ENCODE assay signal across 8 mouse cellular contexts in the genomic region with DNA sequence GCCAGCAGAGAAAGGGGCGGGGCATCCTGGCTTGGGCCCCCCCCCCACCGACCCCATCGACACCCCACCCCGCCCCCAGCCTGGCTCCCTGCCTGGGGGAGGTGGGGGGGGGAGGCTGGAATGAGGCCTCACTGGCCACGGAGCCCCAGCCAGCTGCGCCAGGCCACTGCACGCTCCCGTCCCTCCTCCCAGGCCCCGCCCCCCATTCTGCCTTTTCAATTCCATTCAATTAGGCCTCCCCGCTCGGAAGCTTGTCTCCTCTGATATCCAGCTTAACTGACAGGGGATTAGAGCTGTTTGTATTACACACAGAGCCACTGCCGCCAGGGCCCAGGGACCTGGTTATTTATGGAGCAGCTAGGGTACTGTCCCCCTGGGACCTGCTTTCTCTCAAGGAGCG. TPM values are rescaled to one million over a fixed set of nuclear protein-coding genes. Genes with fewer than 3 reads are reported as not detected.
DNase-seq lines count a peak whose midpoint lies in the region; ATAC-seq lines count a peak whose summit lies in the region.
"Had no signal": no experiment of that assay in that cellular context is flagged by ENCODE, and none has a peak within 500 bp of the region (broad histone marks: within the 10 kb centered on the region; RNA-seq: fewer than 3 reads in every experiment).

No protein-coding gene starts in this region.

- H3K27ac ChIP-seq in embryonic facial prominence, embryonic 13.5 days = peak overlapping the region; percentile 68
- H3K27ac ChIP-seq in heart, embryonic 13.5 days (replicated peaks) = peak overlapping the region; percentile 86
- peak overlapping the region; percentile 87 for H3K27ac ChIP-seq in kidney, embryonic 15.5 days

- 0 out of 2 replicates have a peak, but pooled peaks cover 2% of the 10 kb centered on the region for H3K27me3 ChIP-seq in embryonic facial prominence, embryonic 13.5 days
- H3K27me3 ChIP-seq in heart, embryonic 13.5 days (replicated peaks) = no peaks in the 10 kb centered on the region
- H3K27me3 ChIP-seq in kidney, embryonic 15.5 days = no peaks in the 10 kb centered on the region

- H3K9ac ChIP-seq in embryonic facial prominence, embryonic 13.5 days = peak overlapping the region; percentile 61
- peak overlapping the region; percentile 63 for H3K9ac ChIP-seq in heart, embryonic 13.5 days
- H3K9ac ChIP-seq in kidney, embryonic 15.5 days = peak overlapping the region; percentile 30; the same call in 1 of the 2 replicates

- DNase-seq in adrenal gland, postnatal 25 days = peak; percentile 78
- DNase-seq in liver = peak; percentile 76
- peak; percentile 88 for DNase-seq in neural tube, embryonic 10.5 days (ENCODE audit: extremely low spot score, low spot score)
- DNase-seq in thymus, adult 18-20 months = no peak

- peak overlapping the region; percentile 60 for H3K4me2 ChIP-seq in embryonic facial prominence, embryonic 13.5 days
- H3K4me2 ChIP-seq in heart, embryonic 13.5 days = peak overlapping the region; percentile 66
- peak overlapping the region; percentile 62 for H3K4me2 ChIP-seq in kidney, embryonic 15.5 days

- peaks cover 20% of the 10 kb centered on the region for H3K4me1 ChIP-seq in embryonic facial prominence, embryonic 13.5 days
- H3K4me1 ChIP-seq in heart, embryonic 13.5 days = peaks cover 35% of the 10 kb centered on the region
- H3K4me1 ChIP-seq in kidney, embryonic 15.5 days = peaks cover 42% of the 10 kb centered on the region

- ATAC-seq in embryonic facial prominence, embryonic 13.5 days (ENCODE audit: insufficient number of reproducible peaks, insufficient read depth, low FRiP score, low TSS enrichment, low read depth) = no peak
- peak; percentile 66; the same call in 1 of the 2 replicates for ATAC-seq in heart, embryonic 13.5 days (ENCODE audit: extremely low read depth, insufficient number of reproducible peaks, low FRiP score, low TSS enrichment)
- ATAC-seq in kidney, embryonic 15.5 days (replicated peaks; ENCODE audit: low FRiP score) = peak; percentile 80

- no peaks in the 10 kb centered on the region for H3K36me3 ChIP-seq in embryonic facial prominence, embryonic 13.5 days
- H3K36me3 ChIP-seq in heart, embryonic 13.5 days = no peaks in the 10 kb centered on the region
- H3K36me3 ChIP-seq in kidney, embryonic 15.5 days = no peaks in the 10 kb centered on the region

- H3K9me3 ChIP-seq in embryonic facial prominence, embryonic 13.5 days = no peaks in the 10 kb centered on the region
- no peaks in the 10 kb centered on the region for H3K9me3 ChIP-seq in heart, embryonic 13.5 days
- H3K9me3 ChIP-seq in kidney, embryonic 15.5 days (replicated peaks) = no peaks in the 10 kb centered on the region

- WGBS in embryonic facial prominence, embryonic 13.5 days = 2% methylated on average over 10 of the region's 13 CpGs
- WGBS in heart, embryonic 13.5 days = 0% methylated on average over 11 of the region's 13 CpGs
- 2% methylated on average over 10 of the region's 13 CpGs for WGBS in kidney, embryonic 15.5 days

- H3K4me3 ChIP-seq in embryonic facial prominence, embryonic 13.5 days = peak overlapping the region; percentile 37
- peak overlapping the region; percentile 42 for H3K4me3 ChIP-seq in heart, embryonic 13.5 days
- H3K4me3 ChIP-seq in kidney, embryonic 15.5 days (replicated peaks) = peak overlapping the region; percentile 35
- H3K4me3 ChIP-seq: megakaryocyte, embryonic 14.5 days had no signal

RNA-seq across cellular contexts. Expression of gene Mvk, which starts 23.4 kb away (rescaled TPM):
- 39.9 and 43.2 TPM in 2 replicates for total RNA-seq in adrenal gland, postnatal 25 days (2021)
- polyA plus RNA-seq in embryonic facial prominence, embryonic 13.5 days (2015; fragmentation: Nextera tagmentation; extraction: Ambion mirVana) = 42.4 and 49.0 TPM in 2 replicates
- polyA plus RNA-seq in heart, embryonic 13.5 days (2015; fragmentation: Nextera tagmentation; extraction: Ambion mirVana) = 20.1 and 21.0 TPM in 2 replicates
- polyA plus RNA-seq in kidney, embryonic 15.5 days (2015; fragmentation: Nextera tagmentation; extraction: Ambion mirVana) = 40.2 and 42.8 TPM in 2 replicates

RNA-seq across cellular contexts. Expression of gene Mmab, which starts 23.6 kb away (rescaled TPM):
- total RNA-seq in adrenal gland, postnatal 25 days (2021) = 21.6 and 26.5 TPM in 2 replicates
- 32.1 and 33.1 TPM in 2 replicates for polyA plus RNA-seq in embryonic facial prominence, embryonic 13.5 days (2015; fragmentation: Nextera tagmentation; extraction: Ambion mirVana)
- 22.8 and 24.4 TPM in 2 replicates for polyA plus RNA-seq in heart, embryonic 13.5 days (2015; fragmentation: Nextera tagmentation; extraction: Ambion mirVana)
- 30.5 and 33.4 TPM in 2 replicates for polyA plus RNA-seq in kidney, embryonic 15.5 days (2015; fragmentation: Nextera tagmentation; extraction: Ambion mirVana)

Comparison
In these comparisons a context has a peak if more than half of its experiments do, and no peak if none do; other contexts are left out.
1. DNase-seq: peak in adrenal gland, postnatal 25 days (single experiment), liver (single experiment) and neural tube, embryonic 10.5 days (single experiment); none in thymus, adult 18-20 months (0 of 2).
2. Peak in every context shown above with its lines, with median percentiles within 50 percentile points of each other: H3K27ac ChIP-seq, H3K4me2 ChIP-seq, H3K4me3 ChIP-seq and H3K9ac ChIP-seq.